Mouse (Mus musculus) embryo, embryonic 9.5 days (tissue): ENCODE measurements around the gene Gemin4.

Experiments used
- DNase-seq: peaks from one replicate; pipeline ENCODE4 v3.0.0-alpha.2; 2017; ENCODE audit errors: extremely low spot score

Gene Gemin4

DNA sequence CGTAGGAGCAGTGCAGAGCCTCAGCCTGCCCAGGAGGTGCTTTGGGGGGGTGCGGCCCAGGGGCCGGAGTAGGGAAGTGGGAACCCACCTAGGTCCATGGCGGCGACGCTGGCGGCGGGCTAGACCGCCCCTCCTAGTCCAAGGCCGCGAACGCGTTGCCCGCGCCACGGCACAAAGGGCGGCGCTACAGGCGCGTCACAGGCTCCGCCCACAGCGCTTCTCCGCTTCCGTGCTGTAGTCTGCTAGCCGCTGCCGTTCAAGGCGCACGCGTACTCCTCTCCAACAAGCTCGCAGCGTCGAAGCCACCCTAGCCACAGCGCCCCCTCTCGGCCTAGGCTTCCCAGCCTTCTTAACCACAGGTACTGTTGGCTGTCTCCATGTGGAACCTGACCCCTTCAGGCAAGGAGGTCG lies at the start of gene Gemin4, which contains the start of gene Dbil5:
Gemin4 (minus strand) TSS at position 275 of the 411 bp plus-strand sequence.
Dbil5 (plus strand) TSS at position 219 of the 411 bp plus-strand sequence.
- peak; percentile 98 for DNase-seq

DNA sequence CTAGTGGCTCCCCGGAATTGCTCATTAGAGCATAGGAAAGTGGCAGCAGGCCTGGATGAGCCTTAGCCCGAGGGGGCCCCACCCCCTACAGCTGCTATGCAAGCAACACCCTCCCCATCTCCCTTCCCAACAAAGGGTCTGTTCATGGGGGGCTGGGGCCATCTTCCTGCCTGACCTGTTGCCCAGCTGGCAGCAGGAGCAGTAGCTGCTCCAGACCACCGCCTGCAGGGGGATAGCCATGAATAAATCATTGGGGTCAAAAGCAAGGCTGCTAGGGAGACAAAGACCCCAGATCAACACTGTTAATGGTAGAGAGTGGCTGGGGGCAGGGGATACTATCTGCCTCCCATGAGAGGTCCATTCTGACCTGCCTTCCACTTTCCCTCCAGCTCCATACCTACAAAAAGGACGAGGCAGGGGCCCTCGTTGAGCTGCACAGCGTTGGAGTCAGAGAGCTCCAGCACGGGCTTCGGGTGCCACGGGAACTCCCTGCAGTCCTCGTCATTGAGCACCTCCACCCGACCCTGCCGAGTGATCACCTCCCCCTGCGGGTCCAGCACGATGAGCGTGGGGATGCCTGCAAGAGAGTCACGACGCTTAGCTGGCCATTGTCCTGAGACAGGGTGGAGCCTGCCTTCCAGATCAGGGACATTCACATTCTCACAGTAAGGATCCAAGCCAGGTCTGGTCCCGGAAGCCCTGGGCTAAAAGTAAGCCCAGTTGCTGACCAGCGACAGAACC lies 45.3 kb upstream of the Gemin4 start:
- peak; percentile 54 for DNase-seq

DNA sequence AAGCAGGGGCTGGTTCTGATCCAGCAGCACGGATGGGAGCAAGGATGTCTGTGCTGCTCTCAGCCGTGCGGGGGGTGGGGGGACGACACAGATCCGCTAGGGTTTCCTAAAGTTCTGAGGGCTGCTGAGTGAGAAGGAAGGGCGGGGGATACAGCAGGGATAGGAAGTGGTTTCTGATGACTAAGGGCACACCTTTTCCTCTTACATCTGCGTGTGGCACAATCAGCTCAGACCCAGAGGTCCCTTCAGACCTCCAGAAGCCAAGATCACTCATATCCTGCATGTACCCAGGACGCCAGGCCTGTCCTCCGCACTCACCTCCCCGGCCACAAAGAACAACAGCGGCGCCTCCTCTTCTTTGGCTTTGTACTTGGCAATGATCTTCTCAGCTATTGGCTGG lies 43.8 kb upstream of the Gemin4 start:
- DNase-seq, result no peak

DNA sequence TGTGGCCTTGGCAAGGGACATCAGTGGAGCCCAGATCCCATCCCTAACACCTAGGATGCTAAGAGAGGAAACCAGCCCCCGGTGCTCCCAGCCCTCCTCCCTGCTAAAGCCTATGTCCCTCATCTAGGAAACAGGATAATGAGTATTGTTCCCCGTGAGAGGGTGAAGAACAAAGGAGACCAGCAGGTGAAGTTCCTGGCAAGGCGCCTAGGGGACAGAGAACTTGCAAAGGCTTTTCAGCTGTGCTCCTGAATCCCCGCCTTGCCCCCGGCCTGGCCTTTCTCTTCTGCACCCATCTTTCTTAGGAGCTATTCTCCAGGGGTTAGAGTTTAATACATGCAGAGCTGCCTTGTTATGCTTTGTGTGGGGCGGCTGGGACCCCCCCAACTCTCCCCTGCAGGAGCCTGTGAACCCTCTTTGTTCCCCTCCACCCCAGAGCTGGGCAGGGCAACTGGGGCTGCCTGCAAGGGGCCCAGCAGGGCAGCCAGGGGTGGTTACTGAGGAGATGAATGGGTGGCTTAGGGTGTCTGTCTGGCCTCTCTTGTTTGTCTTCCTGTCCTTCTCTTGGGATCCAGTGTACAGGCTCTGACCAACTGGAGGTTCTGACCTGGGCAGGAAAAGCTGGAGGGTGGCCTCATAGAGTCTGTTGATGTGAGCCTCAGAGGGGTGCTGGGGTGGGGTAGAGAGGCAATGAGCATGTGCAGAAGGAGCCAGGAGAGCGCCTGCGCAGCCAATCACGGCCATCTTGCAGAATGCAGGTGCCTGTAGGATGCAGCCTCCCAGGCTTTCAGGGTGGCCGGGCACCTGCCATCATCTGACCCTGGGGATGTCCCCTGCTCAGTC lies 43.0 kb upstream of the Gemin4 start:
- DNase-seq, result no peak

DNA sequence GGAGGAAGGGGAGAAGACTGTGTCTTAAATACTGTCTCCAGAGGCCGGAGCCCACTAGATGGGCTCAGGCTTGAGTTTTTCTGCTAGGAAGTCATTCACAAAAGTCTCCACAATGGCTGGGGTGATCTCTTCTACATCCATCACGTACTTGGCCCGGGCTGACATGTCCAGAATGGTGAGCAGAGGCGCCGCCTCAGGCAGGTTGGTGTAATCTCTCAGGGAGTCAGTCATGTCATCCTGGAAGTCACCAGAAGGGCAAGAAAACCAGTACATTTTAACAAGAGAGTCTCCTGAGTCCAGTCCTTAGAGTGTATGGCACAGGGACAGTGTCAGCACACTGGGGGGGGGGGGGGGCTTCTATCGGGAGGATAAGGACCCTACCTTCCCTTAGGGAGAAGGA lies 41.0 kb upstream of the Gemin4 start:
- no peak for DNase-seq

DNA sequence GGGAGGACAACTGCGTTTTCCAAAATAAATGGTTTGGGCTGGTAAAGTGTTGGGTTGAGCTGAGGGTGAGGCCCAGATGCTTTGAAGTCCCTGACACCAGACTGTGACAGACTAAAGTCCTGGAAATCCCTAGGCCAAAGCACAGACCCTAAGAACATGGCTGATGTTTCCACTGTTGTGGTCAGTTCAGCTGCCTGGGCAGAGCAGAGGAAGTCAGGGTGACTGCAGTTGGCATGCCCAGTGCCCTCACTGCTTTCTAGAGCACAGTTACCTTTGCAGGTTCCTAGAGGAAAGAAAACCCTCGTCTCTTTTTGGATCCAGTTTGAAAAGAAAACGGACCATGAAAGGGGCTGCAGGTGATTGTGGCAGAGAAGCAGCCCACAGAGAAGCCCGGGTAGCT lies 39.9 kb upstream of the Gemin4 start:
- DNase-seq, result no peak

DNA sequence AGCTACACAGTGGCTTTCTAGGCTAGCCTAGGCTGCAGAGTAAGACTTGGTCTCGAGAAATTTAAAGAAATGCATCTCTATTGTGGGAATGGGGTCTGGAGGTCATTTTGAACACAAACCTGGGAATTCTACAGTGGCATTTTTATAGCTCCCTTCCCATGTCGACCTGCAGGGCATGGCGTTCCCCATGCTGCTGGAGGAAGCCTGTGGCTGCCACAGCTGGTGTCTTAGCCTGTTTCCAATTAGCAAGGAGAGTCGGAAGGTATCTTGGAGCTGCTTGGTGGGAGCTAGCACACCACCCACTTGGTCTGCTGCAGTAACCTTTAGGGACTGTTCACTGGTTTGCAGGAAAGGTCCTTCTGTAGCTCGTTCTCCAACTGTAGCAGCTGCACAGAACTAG lies 38.7 kb upstream of the Gemin4 start:
- peak; percentile 29 for DNase-seq

DNA sequence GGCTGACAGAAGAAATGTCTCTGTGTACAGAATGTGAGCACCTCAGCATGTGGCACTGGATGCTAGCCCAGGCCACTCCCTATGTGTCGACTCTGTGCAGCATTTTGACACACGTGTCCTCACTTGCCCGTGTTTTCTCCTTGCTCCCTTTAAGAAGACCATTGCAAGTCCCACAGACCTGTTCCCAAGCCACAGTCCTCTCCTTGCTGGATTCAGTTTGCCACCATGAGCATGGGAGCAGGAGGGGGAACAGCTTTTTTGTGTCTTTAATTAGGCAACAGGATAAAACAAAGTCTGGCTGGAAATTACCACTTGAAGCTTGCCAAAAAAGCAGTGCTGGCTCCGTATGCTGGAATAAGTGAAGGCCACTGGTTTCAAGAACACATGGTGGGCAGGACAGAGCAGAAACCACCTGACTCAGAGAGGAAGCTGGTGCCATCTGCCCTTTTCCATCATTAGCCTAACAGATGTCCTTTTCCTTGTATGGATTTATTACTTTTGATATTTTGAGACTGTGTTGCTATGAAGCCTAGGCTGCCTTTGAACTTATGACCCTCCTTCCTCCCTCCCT lies 38.1 kb upstream of the Gemin4 start:
- no peak for DNase-seq

DNA sequence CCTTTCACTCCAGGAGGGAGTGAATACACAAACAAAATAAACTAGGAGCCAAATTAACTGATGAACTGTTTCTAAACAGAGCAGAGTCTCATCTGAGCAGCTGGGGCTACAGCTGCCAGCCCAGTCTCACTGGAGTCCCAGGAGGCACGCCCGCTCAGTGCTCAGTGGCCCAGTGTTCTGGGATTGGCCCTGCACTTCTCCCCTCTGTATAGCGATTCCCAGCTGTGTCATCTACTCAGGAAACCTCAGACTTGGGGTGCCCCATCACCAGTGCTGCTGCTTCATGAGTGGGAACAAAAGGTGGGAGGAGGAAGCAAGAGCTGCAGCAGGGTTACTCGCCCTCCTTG lies 36.4 kb upstream of the Gemin4 start:
- no peak for DNase-seq

DNA sequence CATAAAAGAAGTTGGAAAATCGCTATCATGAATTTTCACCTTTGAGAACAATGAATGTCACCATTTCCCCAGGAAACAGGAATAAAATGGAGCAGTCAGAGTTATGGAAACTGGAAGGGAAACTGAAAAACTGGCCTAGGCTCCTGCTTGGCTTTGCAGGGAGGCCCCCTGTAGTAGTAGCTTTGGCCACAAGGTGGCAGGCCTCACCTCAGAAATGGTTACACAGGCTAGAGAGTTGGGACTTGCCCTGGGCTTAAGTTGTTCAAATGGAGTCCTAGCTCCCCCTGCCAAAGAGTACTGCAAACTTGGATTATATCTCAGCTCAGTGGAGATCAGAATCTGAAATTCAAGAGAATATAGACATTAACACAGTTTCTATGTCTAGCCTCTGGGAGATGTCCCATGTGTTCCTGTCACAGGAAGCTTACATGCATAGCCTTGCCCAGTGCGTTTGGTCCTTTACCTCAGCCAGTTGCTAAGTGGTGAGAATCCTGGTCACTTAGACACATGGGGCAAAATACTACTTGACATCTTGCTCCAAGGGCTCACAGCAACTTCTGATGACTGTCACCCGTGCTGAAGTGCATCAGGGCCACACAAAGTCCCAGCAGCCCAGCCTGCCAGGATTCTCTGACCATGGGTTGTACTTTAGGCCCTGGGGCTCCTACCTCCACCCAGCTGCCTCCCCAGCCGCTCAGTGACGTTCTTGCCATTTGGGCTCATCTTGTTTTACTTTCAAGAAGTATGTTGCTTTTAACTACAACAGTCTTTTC lies 35.9 kb upstream of the Gemin4 start:
- DNase-seq, result peak; percentile 89

DNA sequence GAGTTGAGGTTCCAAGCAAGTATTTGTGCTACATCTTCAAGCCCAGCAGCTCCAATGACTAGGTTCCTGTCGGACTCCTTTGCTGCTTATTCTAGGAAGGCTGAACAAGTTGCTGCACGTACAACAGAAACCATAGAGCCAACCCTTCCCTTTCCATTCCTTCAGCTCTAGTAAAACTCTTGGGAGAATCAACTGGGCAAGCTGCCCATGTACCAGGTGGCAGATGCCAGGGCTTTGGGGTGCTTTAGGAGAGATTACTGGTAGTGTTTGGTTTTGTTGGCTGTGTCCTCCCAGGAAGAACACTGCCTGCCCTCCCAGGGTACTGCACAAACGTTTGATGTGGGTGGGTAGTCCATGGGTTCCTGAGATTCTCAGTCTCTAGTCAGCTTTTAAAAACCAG lies 34.6 kb upstream of the Gemin4 start:
- DNase-seq, result no peak

DNA sequence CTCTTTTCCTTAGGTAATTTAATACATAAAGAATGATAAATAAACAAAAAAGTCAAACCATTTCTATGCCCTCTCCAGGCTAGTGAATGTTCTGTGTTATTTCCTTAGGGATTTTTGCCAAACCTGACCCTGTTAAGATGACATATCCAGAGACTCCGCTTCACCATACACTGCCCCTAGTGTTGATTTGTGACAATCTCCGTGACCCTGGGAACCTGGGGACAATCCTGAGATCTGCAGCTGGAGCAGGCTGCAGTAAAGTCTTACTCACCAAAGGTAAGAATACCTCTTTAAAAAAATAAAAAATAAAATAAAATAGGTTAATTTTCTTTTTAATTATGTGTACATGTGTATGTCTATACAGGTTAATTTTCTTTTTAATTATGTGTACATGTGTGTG lies 29.8 kb upstream of the Gemin4 start:
- no peak for DNase-seq

DNA sequence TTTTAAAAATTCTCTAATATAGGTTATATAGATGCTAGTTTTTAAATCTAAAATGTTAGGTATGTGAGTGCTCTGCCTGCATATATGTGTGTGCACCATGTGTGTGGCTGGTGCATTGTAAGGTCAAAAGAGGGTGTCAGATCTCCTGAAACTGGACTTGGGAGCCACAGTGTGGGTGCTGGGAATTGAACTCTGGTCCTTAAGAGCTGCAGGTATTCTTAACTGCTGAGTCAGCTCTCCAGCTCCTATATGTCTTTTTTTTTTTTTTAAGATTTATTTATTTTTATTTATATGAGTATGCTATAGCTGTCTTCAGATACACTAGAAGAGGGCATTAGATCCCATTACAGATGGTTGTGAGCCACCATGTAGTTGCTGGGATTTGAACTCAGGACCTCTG lies 29.0 kb upstream of the Gemin4 start:
- no peak for DNase-seq

DNA sequence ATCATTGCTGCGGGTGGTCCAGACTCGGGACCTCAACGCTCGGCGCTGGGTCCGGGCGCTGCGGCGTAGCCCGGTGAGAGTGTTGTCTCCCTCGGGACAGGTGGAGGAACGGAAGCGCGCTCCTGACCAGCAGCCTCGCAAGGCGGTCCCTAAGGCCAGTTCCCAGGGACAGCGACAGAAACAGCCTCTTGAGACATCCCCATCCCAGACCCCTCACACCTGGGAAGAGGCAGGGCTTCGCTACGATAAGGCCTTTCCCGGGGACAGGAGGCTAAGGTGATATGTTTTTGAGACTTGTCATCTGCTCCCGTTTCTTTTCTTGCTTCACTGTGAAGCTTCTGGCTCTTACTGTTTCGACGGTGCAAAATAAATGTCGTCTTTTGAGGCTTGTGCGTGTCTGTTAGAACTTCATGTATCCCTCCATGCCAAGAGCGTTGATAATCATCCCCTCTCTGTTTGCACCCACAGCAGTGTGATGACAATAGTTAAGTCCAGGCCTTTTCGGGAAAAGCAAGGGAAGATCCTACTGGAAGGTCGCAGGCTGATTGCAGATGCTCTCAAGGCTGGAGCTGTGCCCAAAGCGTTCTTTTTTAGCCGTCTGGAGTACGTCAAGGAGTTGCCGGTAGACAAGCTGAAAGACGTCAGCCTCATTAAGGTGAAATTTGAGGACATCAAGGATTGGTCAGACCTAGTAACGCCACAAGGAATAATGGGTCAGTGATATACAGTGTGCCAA lies 26.5 kb upstream of the Gemin4 start:
- DNase-seq, result no peak

DNA sequence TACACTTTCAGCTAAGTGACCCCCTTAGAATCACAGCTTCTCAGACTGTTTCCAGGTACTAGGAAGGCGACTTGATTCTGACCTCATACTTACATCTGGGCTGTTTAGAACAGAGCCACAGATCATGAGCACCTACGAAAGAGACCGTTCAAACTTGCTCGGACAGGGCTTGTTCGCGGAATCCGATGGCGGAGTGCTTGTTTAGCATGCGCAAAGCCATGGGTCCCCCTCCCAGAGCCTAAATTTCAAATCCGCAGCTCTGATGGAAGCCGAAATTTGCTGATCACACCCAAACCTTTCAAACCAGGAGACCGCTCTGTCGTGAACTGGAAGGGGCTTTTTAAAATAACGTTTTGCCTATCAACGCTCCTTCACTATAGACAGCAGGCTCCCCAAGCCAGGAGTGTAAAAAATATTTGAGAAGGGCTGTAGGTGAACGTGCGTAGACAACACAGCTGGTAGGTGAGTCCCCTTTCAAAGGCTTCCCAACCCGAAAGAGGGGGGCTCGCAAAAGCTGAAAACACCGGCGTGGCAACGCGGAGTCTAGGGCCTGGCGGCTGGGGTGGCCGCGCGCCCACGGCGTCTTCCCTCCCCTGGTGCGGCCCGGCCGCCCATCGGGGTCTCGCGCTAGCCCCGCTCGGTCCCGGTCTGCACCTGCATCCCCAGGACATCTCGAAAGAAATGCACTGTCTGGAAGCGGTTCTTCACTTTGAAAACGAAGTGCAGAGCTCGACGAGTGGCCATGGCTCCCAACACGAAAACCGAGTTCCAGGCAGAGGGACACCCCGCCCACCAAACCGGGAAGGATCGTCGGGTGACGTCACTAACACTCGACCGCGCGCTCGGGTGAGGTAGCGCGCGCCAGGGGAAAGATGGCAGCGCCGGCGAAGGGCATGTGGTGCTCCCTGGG lies 25.7 kb upstream of the Gemin4 start, which contains the start of the genes Mrm3 and Glod4:
Mrm3 (plus strand) TSS at position 815 of the 910 bp plus-strand sequence.
Glod4 (minus strand) TSS at position 825 of the 910 bp plus-strand sequence.
- peak; percentile 95 for DNase-seq

DNA sequence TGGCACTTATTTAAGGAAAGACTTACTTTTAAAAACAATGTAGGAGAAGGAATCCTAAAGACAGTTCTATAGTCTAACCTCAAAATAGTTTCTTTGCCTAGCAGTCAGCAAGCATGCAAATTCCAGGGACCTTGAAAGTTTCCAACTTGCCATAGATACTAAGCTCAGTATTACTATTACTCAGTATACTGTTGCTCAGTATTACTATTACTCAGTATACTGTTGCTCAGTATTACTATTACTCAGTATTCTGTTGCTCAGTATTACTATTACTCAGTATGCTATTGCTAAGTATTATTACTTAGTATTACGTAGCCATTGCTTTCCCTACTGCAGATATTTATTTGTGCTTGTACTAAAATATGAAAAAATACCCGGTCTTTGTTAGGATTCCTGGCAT lies 22.3 kb upstream of the Gemin4 start:
- no peak for DNase-seq

DNA sequence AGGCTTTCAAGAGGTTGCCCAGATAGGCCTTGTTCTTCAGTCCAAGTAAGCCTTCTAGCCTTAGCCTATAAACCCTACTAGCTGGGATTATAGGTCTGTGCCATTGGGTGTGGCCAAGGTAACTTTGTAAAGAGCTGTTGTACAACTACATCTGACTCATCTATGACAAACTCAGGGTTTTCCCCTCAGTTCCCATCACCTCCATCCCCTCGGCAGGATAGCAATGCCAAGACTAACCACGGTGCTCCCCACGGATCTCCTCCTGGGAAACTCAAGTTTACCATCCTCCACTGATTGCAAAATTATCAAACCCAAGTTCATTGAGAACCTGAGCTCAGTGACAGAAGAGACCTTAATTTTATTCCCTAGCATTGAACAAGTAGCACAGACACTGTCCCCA lies 18.7 kb upstream of the Gemin4 start:
- DNase-seq, result no peak

DNA sequence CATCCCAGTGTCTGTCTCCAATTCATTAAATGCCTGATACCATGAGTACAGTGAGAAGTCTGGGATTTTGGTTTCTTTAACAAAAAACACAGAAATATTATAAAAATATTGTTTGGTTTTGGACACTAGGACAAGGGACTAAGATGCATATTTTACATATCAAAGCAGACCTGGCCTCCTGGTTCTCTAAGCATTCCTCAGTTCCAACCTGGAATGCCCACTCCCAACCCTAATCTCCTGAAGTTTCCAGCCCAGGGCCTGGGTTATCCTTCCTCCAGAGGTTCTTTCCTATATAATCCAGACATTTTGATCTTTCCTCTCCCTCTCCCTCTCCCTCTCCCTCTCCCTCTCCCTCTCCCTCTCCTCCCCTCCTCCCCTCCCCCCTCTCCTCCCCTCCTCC lies 7.6 kb upstream of the Gemin4 start:
- DNase-seq, result no peak

DNA sequence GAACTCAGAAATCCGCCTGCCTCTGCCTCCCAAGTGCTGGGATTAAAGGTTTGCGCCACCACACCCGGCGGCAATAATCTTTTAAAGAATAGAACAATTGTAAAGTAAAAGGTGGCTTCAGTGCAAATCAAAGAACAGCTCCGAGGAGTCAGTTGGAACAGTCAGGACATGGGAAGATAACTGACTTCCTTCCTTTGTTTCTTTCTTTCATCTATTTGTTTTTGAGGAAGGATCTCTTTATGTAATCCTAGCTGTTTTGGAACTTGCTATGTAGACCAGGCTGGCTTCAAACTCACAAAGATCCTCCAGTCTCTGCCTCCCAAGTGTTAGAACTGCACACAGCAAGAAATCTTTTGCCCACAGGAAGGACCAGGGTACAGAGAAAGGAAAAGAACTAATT lies 7.2 kb upstream of the Gemin4 start:
- no peak for DNase-seq
